Mouse (Mus musculus) lung, adult 2 months (tissue): ENCODE data around the gene Socs7. TPM values are rescaled to one million over a fixed set of nuclear protein-coding genes. Genes with fewer than 3 reads are reported as not detected.

Experiments used
- DNase-seq: peaks from one replicate; pipeline ENCODE4 v3.0.0; 2022
- H3K4me1 ChIP-seq: fragments of 200-500 bp; 2 replicates; pipeline ENCODE4 v1.6.1; 2011; ENCODE audit warnings: low read length; ENCODE audit not compliant: control insufficient read depth, insufficient read depth
- H3K4me3 ChIP-seq: fragments of 200-500 bp; replicated peaks from 2 replicates; pipeline ENCODE3; 2011; ENCODE audit warnings: low read depth, mild to moderate bottlenecking, control low read depth, low read length; ENCODE audit errors: extremely low read depth
- CTCF ChIP-seq: fragments of 200-500 bp; IDR thresholded peaks from 2 replicates; pipeline ENCODE4 v1.5.1; 2011; ENCODE audit warnings: mild to moderate bottlenecking, low read length, control low read depth; ENCODE audit not compliant: insufficient read depth
- POLR2A ChIP-seq: fragments of 200-500 bp; IDR thresholded peaks from 2 replicates; pipeline ENCODE4 v1.6.1; 2011; ENCODE audit warnings: low read depth, mild to moderate bottlenecking, control low read depth, low read length, borderline replicate concordance; ENCODE audit errors: extremely low read depth
- WGBS: fragments of 180-500 bp; shearing (Covaris S2); methylation state at CpG from one replicate; pipeline ENCODE4 v1.1.7; 2018; 5-methylcytosine and 5-hydroxymethylcytosine counted together
- polyA plus RNA-seq: library from polyadenylated mRNA; depleted of rRNA; stranded (reverse); fragments of >200 nt; gene quantifications from 2 replicates; pipeline ENCODE4 v1.2.3, GENCODE M21; 2012

The Socs7 gene
- polyA plus RNA-seq, 1 experiment = 11.3 TPM

DNA sequence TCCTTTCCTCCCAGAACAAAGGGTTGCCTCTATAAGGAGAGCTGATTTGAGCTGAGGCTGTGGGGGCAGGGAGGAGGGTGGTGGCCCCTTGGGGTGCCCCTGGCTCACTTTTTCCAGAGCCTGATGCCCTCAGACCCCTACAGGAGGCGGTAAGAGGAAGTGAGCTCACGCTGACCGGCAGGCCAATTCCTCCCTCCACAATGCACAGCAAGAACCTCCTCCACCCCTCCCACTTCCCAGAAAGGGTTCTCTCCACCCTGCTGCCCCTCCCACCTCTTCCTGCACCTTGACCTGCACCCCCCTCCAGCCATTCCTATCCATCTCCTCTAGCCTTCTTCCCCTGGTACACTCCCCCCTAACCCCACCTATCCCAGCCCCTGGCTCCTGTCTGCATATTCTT lies 49.8 kb downstream of the Socs7 start:
- no peak overlapping the region for H3K4me3 ChIP-seq
- 23% methylated on average over 3 of the region's 3 CpGs for WGBS
- peak; percentile 36 for DNase-seq
- TF ChIP-seq CTCF (no peak), POLR2A (no peak)
- H3K4me1 ChIP-seq = peaks cover 2% of the 10 kb centered on the region; the same call in 1 of the 2 replicates

DNA sequence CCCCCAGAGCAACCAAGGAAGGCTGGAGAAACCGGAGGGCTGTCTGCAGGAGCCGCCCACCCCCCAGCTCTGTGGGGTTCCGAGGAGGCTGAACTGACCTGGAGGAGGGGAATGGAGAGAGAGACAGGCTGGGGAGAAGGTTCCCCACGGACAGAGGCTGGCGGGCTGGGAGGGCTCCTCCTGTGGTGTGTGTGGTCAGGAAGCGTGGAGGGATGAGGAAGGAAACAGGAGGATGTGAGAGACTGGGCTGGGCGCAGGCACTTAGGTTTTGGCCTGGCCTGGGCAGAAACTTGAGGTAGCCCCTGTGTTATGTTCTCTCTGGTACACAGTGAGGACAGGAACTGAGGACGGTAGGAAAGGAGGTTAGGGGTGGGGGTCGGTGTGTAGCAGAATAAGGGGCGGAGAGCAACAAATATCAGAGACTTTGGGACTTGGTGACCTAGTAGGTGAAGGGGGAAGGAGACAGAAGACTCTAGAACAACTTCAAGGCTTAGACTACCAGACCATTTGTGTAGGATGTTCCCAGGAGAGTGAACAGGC lies 50.5 kb downstream of the Socs7 start:
- Histone ChIP-seq H3K4me1 (peaks cover 2% of the 10 kb centered on the region; the same call in 1 of the 2 replicates), H3K4me3 (no peak overlapping the region)
- WGBS = 54% methylated on average over 10 of the region's 10 CpGs
- TF ChIP-seq POLR2A (no peak), CTCF (no peak)
- no peak for DNase-seq

DNA sequence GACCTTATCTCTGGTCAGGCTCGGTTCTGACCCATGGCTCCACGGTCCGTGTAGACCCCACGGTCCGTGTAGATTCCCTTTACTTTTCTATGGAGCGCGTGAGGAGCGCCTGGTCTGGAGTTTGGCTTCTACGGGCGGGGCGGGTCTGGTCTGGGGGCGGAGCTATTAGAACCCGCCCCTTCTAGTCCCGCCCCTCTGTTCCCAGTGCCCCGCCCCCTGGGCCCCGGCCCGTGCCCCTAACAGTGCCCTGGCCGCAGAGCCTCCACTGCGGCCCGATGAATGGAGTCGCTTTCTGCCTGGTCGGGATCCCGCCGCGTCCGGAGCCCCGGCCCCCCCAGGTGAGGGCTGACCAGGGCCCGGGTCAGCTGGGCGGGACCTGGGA lies 53.0 kb downstream of the Socs7 start, which contains the start of gene Arhgap23:
Gene Arhgap23 (plus strand): TSS at position 204 of the 382 bp plus-strand sequence.
- Histone ChIP-seq H3K4me3 (peak within 1 kb of the TSS; percentile 69), H3K4me1 (peaks cover 2% of the 10 kb centered on the region; the same call in 1 of the 2 replicates)
- TF ChIP-seq POLR2A (0 out of 2 replicates have a peak, but pooled peaks have one; percentile 12), CTCF (no peak)
- no peak for DNase-seq
- WGBS = 1% methylated on average over 29 of the region's 29 CpGs

DNA sequence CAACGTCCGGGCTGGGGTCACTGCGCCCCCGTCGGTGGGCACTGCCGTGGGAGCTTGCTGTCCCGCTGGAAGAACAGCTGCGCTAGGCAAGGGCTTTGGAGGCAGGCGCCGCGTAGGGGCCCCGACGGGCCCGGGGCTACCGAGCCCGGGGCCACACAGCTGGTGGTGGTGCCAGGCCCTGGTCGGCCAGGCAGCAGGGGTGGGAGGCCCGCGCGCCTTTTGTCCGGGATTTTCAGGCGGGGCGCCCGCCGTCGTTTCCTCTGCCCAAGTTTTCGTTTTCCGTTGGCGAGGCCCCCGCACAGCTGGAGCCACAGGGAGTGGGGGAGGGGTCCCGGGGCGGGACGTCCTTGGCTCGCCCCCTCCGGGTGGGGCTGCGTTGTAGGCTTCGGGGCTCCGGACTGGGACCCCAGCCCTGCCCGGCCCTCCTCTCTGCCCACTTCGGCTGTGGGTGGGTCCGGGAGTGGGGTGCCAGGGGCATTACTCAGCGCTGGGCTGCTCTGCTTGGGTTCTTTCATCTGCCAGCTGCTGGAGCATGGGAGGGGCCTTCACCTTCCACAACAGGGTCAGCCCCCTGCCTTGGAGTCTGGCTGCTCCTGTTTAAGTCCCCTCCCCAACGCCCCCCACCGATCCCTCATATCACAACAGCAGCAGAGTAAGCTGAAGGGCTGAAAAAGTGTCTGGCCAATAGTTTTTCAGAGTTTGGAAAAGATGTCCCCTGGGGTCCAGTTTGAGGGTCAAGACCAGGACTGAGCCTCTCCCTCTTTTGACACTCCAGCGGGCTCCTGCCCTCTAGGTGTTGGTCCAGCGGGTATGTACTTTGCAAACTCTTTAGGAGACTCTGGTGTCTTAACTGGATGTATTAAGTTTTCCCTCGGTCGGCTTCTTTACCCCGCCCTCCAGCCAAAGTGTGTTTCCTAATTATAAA lies 53.6 kb downstream of the Socs7 start:
- H3K4me1 ChIP-seq = peaks cover 2% of the 10 kb centered on the region; the same call in 1 of the 2 replicates
- peak; percentile 64 for DNase-seq
- TF ChIP-seq CTCF (no peak), POLR2A (no peak)
- H3K4me3 ChIP-seq = peak overlapping the region; percentile 69
- WGBS = 1% methylated on average over 49 of the region's 49 CpGs

DNA sequence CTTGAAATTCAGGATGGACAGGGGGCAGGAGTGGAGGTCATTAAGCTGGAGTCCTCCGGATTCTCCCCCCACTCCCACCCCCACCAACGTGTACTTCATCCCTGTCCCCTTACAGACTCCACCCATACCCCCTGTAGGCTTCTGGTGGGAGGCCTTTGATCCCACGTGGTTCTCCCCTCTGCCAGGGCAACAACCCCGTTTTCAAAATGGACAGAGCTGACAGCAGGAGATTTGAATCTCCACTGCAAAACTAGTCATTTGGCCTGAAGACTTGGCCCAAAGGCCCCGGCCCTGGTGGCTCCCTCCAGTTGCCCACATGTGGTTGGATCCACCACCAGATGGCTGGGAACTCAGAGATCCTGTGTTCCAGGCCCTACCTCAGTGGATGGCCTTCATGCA lies 54.3 kb downstream of the Socs7 start:
- no peak for TF ChIP-seq CTCF
- TF ChIP-seq POLR2A = no peak
- no peak overlapping the region for H3K4me3 ChIP-seq
- 11% methylated on average over 5 of the region's 5 CpGs for WGBS
- peaks cover 2% of the 10 kb centered on the region; the same call in 1 of the 2 replicates for H3K4me1 ChIP-seq
- no peak for DNase-seq

DNA sequence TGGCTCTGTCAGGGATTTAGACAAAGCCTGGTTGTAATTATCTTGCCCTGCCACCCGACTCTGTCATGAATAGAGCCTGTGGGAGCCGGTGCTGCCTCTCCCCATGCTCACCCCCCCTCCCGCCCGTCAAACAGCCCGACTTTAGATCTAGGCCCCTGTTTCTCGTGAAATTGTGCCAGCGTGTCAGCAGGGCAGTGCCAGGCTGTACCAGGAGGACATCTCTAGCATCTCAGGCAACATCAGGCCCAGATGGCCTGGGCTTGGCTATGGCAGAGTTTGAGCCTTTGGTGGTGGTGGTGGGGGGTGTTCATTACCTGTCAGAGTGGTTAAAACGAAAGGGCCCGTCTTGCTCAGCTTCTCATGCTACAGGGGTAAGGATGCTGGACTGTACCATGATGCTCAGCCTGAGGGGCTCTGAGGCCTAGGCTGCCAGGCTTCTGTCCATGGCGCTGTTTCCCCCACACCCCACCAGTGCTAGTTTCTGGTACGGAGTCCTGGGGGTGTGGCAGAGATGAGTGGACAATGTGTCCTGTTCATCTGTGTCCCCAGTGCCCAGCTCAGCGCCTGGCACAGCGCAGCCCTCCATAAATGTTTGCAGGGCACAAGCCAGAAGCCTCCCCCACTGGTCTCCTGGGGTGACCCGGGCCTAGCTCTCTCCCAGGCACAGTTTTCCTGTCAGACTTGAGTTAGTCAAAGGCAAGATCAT lies 56.6 kb downstream of the Socs7 start:
- DNase-seq = no peak
- TF ChIP-seq CTCF (no peak), POLR2A (no peak)
- H3K4me3 ChIP-seq = no peak overlapping the region
- H3K4me1 ChIP-seq = peaks cover 2% of the 10 kb centered on the region; the same call in 1 of the 2 replicates
- 81% methylated on average over 14 of the region's 14 CpGs for WGBS

DNA sequence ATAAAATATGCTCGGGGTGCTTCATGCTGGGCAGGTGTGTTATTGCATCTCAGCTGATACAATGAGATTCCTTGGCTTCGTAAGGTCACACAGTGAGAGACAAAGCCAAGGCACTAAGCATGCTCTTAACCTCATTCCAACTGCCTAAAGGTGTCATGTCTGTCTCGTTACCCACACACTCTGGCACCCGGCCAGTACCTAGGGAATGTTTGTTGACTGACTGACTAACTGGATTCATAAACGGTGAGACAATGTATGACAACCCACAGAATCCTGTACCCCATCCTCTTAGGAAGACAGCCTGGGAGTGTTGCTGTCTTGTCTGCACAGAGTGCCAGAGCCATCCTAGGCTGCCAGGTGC lies 57.2 kb downstream of the Socs7 start:
- Histone ChIP-seq H3K4me1 (peaks cover 2% of the 10 kb centered on the region; the same call in 1 of the 2 replicates), H3K4me3 (no peak overlapping the region)
- WGBS = 42% methylated on average over 5 of the region's 5 CpGs
- no peak for DNase-seq
- TF ChIP-seq CTCF = no peak
- no peak for TF ChIP-seq POLR2A

DNA sequence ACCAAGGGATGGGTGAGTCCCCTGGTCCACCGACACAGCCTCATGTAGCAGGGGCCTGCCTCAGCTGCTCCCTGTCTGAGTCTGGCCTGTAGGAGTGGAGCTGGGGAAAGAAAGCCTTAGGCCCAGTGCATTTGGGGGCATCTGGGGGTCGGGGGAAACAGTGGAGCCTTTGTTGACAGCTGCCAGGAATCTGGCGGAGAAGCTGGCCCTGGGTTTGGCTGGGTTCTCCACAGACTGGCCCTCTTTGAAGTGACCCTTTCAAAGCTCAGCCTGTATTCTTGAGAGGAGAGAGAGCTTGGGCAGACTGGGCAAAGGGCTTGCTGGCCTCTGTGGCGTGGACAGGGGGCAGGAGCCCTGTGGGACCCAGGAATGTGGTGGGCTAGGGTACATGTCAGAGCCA lies 60.2 kb downstream of the Socs7 start:
- no peak for DNase-seq
- 62% methylated on average over 4 of the region's 4 CpGs for WGBS
- no peak overlapping the region for H3K4me3 ChIP-seq
- no peaks in the 10 kb centered on the region for H3K4me1 ChIP-seq
- TF ChIP-seq POLR2A (no peak), CTCF (no peak)

DNA sequence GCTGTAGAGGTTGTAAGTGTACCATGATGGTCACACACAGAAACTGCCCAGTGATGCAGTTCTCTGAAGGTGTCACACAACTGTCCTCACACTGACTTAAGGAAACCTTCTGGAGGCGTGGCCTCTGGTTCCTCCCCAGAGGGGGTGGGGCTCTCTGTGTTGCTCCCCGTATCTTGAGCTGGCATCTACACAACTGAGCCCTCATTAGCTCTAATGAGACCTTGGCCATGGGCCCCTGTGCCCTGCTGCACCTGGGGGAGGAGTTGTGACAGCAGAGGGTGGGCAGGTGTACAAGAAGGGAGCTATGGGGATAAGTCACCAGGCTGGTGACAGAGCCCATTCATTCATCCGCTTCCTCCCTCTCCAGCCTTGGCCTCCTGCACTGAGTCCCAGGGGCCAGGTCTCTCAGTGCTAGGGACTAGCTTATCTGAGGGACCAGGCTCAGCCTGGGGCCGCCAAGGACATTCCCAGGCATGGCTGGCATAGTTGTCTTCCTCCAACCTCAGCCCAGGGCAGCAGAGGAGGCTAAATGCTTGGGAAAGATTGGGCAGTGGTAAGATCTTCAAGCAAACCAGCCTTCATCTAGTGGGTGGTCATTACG lies 61.8 kb downstream of the Socs7 start:
- WGBS = 49% methylated on average over 5 of the region's 5 CpGs
- no peak overlapping the region for H3K4me3 ChIP-seq
- no peak for DNase-seq
- peaks cover 5% of the 10 kb centered on the region for H3K4me1 ChIP-seq
- TF ChIP-seq POLR2A (no peak), CTCF (no peak)
